Mouse (Mus musculus) macrophage (primary cell): ENCODE measurements around the gene Mipol1. TPM values are rescaled to one million over a fixed set of nuclear protein-coding genes. Genes with fewer than 3 reads are reported as not detected.
"Not testable (repeated sequence)": the region's sequence is repeated elsewhere in the genome, so short reads cannot be mapped to it uniquely, and the experiment has no call there.

ENCODE experiments used
- H3K27ac ChIP-seq: fragments of 350-480 bp; formaldehyde crosslinking; 2 replicates; pipeline ENCODE4 v1.9.0; 2021
- H3K36me3 ChIP-seq: fragments of 350-480 bp; formaldehyde crosslinking; 2 replicates; pipeline ENCODE4 v1.9.0; 2021; ENCODE audit errors: inconsistent target
- H3K4me3 ChIP-seq: fragments of 350-480 bp; formaldehyde crosslinking; 2 replicates; pipeline ENCODE4 v1.9.0; 2021; ENCODE audit errors: inconsistent target
- H3K79me2 ChIP-seq: fragments of 350-480 bp; formaldehyde crosslinking; 2 replicates; pipeline ENCODE4 v1.9.0; 2021; ENCODE audit errors: inconsistent target
- WGBS: methylation state at CpG from one replicate; pipeline ENCODE4 v1.1.7; 2026; ENCODE audit warnings: inconsistent platforms; ENCODE audit not compliant: missing documents; 5-methylcytosine and 5-hydroxymethylcytosine counted together
- polyA plus RNA-seq: library from polyadenylated mRNA; stranded (reverse); fragments of 250-400 nt; gene quantifications from 3 replicates; pipeline ENCODE4 v1.2.4, GENCODE M21; 2018; ENCODE audit warnings: inconsistent platforms

Mipol1 gene
- polyA plus RNA-seq, 1 experiment from 2014 or later, result 1.4 TPM

GRCm38 (mm10) chr12:57211353-57212311 lies 18.6 kb upstream of the Mipol1 start:
- Histone ChIP-seq H3K36me3 (no peaks in the 10 kb centered on the region), H3K4me3 (peak overlapping the region; percentile 19; the same call in 1 of the 2 replicates), H3K79me2 (no peaks in the 10 kb centered on the region), H3K27ac (no peak overlapping the region)
- WGBS, result 13% methylated on average over 30 of the region's 30 CpGs

GRCm38 (mm10) chr12:57212463-57212862 lies 17.8 kb upstream of the Mipol1 start:
- not testable (repeated sequence) for H3K79me2 ChIP-seq, H3K4me3 ChIP-seq, H3K36me3 ChIP-seq, H3K27ac ChIP-seq
- 83% methylated on average over 5 of the region's 5 CpGs for WGBS

GRCm38 (mm10) chr12:57226411-57226810 lies 3.8 kb upstream of the Mipol1 start:
- 97% methylated on average over 9 of the region's 9 CpGs for WGBS
- H3K27ac ChIP-seq, result no peak overlapping the region
- H3K79me2 ChIP-seq, result peaks cover 8% of the 10 kb centered on the region; the same call in 1 of the 2 replicates
- no peak overlapping the region for H3K4me3 ChIP-seq
- no peaks in the 10 kb centered on the region for H3K36me3 ChIP-seq

- H3K79me2 ChIP-seq, result peaks cover 22% of the 10 kb centered on the region
- no peak overlapping the region for H3K4me3 ChIP-seq
- 94% methylated on average over 3 of the region's 8 CpGs for WGBS
- no peaks in the 10 kb centered on the region for H3K36me3 ChIP-seq
- H3K27ac ChIP-seq, result no peak overlapping the region
Observed at GRCm38 (mm10) chr12:57227776-57228175, 2.5 kb upstream of the Mipol1 start.

- 14% methylated on average over 4 of the region's 4 CpGs for WGBS
- H3K27ac ChIP-seq, result no peak overlapping the region
Observed at GRCm38 (mm10) chr12:57229703-57230102, 524 bp upstream of the Mipol1 start.

GRCm38 (mm10) chr12:57231085-57231875 lies 1.1 kb downstream of the Mipol1 start:
- Histone ChIP-seq H3K4me3 (peak overlapping the region; percentile 67), H3K79me2 (peaks cover 53% of the 10 kb centered on the region), H3K27ac (no peak overlapping the region), H3K36me3 (no peaks in the 10 kb centered on the region)
- 46% methylated on average over 13 of the region's 14 CpGs for WGBS

More at GRCm38 (mm10) chr12:57229703-57230102, 524 bp upstream of the Mipol1 start:
- Histone ChIP-seq H3K36me3 (no peaks in the 10 kb centered on the region), H3K79me2 (peaks cover 41% of the 10 kb centered on the region), H3K4me3 (peak overlapping the region; percentile 26)

GRCm38 (mm10) chr12:57233386-57233785 lies 3.2 kb downstream of the Mipol1 start:
- H3K79me2 ChIP-seq, result peaks cover 74% of the 10 kb centered on the region
- peaks cover 4% of the 10 kb centered on the region; the same call in 1 of the 2 replicates for H3K36me3 ChIP-seq
- no peak overlapping the region for H3K4me3 ChIP-seq
- WGBS, result 98% methylated on average over 5 of the region's 5 CpGs
- no peak overlapping the region for H3K27ac ChIP-seq

GRCm38 (mm10) chr12:57243671-57244495 lies 13.7 kb downstream of the Mipol1 start:
- H3K79me2 ChIP-seq, result peaks cover 7% of the 10 kb centered on the region; the same call in 1 of the 2 replicates
- H3K36me3 ChIP-seq, result peaks cover 9% of the 10 kb centered on the region
- H3K4me3 ChIP-seq, result no peak overlapping the region
- H3K27ac ChIP-seq, result no peak overlapping the region
- 45% methylated on average over 4 of the region's 5 CpGs for WGBS

- WGBS, result 50% methylated on average over 2 of the region's 2 CpGs
- H3K4me3 ChIP-seq, result no peak overlapping the region
- no peak overlapping the region for H3K27ac ChIP-seq
- no peaks in the 10 kb centered on the region for H3K79me2 ChIP-seq
- H3K36me3 ChIP-seq, result no peaks in the 10 kb centered on the region
Observed at GRCm38 (mm10) chr12:57258572-57258971, 28.3 kb downstream of the Mipol1 start.

GRCm38 (mm10) chr12:57275456-57275855 lies 45.2 kb downstream of the Mipol1 start:
- Histone ChIP-seq H3K79me2 (no peaks in the 10 kb centered on the region), H3K4me3 (no peak overlapping the region), H3K27ac (no peak overlapping the region), H3K36me3 (no peaks in the 10 kb centered on the region)
- WGBS, result 80% methylated on average over 1 of the region's 1 CpGs

GRCm38 (mm10) chr12:57281155-57282114 lies 51.2 kb downstream of the Mipol1 start:
- Histone ChIP-seq H3K36me3 (no peaks in the 10 kb centered on the region), H3K4me3 (no peak overlapping the region), H3K27ac (no peak overlapping the region), H3K79me2 (no peaks in the 10 kb centered on the region)
- 72% methylated on average over 3 of the region's 3 CpGs for WGBS

- Histone ChIP-seq H3K36me3 (no peaks in the 10 kb centered on the region), H3K79me2 (no peaks in the 10 kb centered on the region), H3K27ac (no peak overlapping the region), H3K4me3 (no peak overlapping the region)
- WGBS, result 89% methylated on average over 5 of the region's 5 CpGs
Observed at GRCm38 (mm10) chr12:57285303-57286059, 55.3 kb downstream of the Mipol1 start.

GRCm38 (mm10) chr12:57307337-57307736 lies 77.1 kb downstream of the Mipol1 start:
- Histone ChIP-seq H3K27ac (no peak overlapping the region), H3K79me2 (no peaks in the 10 kb centered on the region), H3K4me3 (no peak overlapping the region), H3K36me3 (no peaks in the 10 kb centered on the region)
- 93% methylated on average over 4 of the region's 4 CpGs for WGBS
